Mouse (Mus musculus) splenic B cell, adult 2 months (primary cell): Measurements from ENCODE around the gene Ttc21a.
A peak's percentile ranks its signal among the peaks of the same experiment; 100 is the strongest.

Experiments used
- DNase-seq: peaks from one replicate; pipeline ENCODE4 v3.0.0-alpha.2; 2011; ENCODE audit warnings: low read depth, low spot score
- H3K27me3 ChIP-seq: 2 replicates; pipeline ENCODE4 v1.6.1; 2012; ENCODE audit warnings: mild to moderate bottlenecking, low read length, moderate library complexity, mixed read lengths; ENCODE audit not compliant: control insufficient read depth, poor library complexity, insufficient read depth, severe bottlenecking
- H3K36me3 ChIP-seq: 2 replicates; pipeline ENCODE4 v1.6.1; 2012; ENCODE audit warnings: mild to moderate bottlenecking, low read length, moderate library complexity, mixed read lengths; ENCODE audit not compliant: control insufficient read depth, poor library complexity, insufficient read depth, severe bottlenecking

The Ttc21a gene

GRCm38 (mm10) chr9:119977557-119978060 lies 40.2 kb downstream of the Ttc21a start:
- Histone ChIP-seq H3K27me3 (no peaks in the 10 kb centered on the region), H3K36me3 (peaks cover 8% of the 10 kb centered on the region)
- peak; percentile 37 for DNase-seq

GRCm38 (mm10) chr9:119978151-119978810 lies 40.9 kb downstream of the Ttc21a start:
- DNase-seq: peak; percentile 79
- peaks cover 7% of the 10 kb centered on the region for H3K36me3 ChIP-seq
- H3K27me3 ChIP-seq: no peaks in the 10 kb centered on the region

- peaks cover 5% of the 10 kb centered on the region for H3K36me3 ChIP-seq
- H3K27me3 ChIP-seq: no peaks in the 10 kb centered on the region
- no peak for DNase-seq
Observed at GRCm38 (mm10) chr9:119978811-119979441, 41.5 kb downstream of the Ttc21a start.

- DNase-seq: no peak
- Histone ChIP-seq H3K27me3 (no peaks in the 10 kb centered on the region), H3K36me3 (no peaks in the 10 kb centered on the region; the same call in 1 of the 2 replicates)
Observed at GRCm38 (mm10) chr9:119979749-119980148, 42.3 kb downstream of the Ttc21a start.

GRCm38 (mm10) chr9:119980770-119981182 lies 43.4 kb downstream of the Ttc21a start:
- H3K27me3 ChIP-seq: no peaks in the 10 kb centered on the region
- DNase-seq: no peak
- no peaks in the 10 kb centered on the region for H3K36me3 ChIP-seq

- Histone ChIP-seq H3K36me3 (no peaks in the 10 kb centered on the region), H3K27me3 (no peaks in the 10 kb centered on the region)
- peak; percentile 85 for DNase-seq
Observed at GRCm38 (mm10) chr9:119981183-119982179, 44.1 kb downstream of the Ttc21a start.

- no peaks in the 10 kb centered on the region for H3K27me3 ChIP-seq
- H3K36me3 ChIP-seq: no peaks in the 10 kb centered on the region
- peak; percentile 95 for DNase-seq
Observed at GRCm38 (mm10) chr9:119982241-119982811, 44.9 kb downstream of the Ttc21a start.

GRCm38 (mm10) chr9:119982956-119983551 lies 45.6 kb downstream of the Ttc21a start:
- DNase-seq: peak; percentile 84
- Histone ChIP-seq H3K36me3 (no peaks in the 10 kb centered on the region), H3K27me3 (no peaks in the 10 kb centered on the region)

- DNase-seq: peak; percentile 95
- no peaks in the 10 kb centered on the region for H3K27me3 ChIP-seq
- no peaks in the 10 kb centered on the region for H3K36me3 ChIP-seq
Observed at GRCm38 (mm10) chr9:119983585-119984535, 46.5 kb downstream of the Ttc21a start.

- no peaks in the 10 kb centered on the region for H3K36me3 ChIP-seq
- no peak for DNase-seq
- H3K27me3 ChIP-seq: no peaks in the 10 kb centered on the region
Observed at GRCm38 (mm10) chr9:119984536-119985011, 47.2 kb downstream of the Ttc21a start, which contains the start of gene Csrnp1. Gene Csrnp1 (minus strand): TSS chr9:119984658.

- H3K36me3 ChIP-seq: no peaks in the 10 kb centered on the region
- no peaks in the 10 kb centered on the region for H3K27me3 ChIP-seq
- no peak for DNase-seq
Observed at GRCm38 (mm10) chr9:119985881-119986574, 48.6 kb downstream of the Ttc21a start.

GRCm38 (mm10) chr9:119988304-119988703 lies 50.9 kb downstream of the Ttc21a start:
- DNase-seq: peak; percentile 92
- no peaks in the 10 kb centered on the region for H3K36me3 ChIP-seq
- H3K27me3 ChIP-seq: no peaks in the 10 kb centered on the region
